Mouse (Mus musculus) cortical plate, adult 2 months (tissue): ENCODE measurements at regions not wholly inside any gene's neighbourhood (a gene's known extent, or its start where the extent isn't known, plus 50 kb on each side); places are given as distances from the start of the nearest gene placed in this dataset.
A peak's percentile ranks its signal among the peaks of the same experiment; 100 is the strongest.

Source experiments
- H3K27ac ChIP-seq: fragments of 200-500 bp; 2 replicates; pipeline ENCODE4 v1.5.1; 2012; ENCODE audit warnings: low read length, control low read depth, inconsistent platforms; ENCODE audit not compliant: insufficient read depth
- H3K4me1 ChIP-seq: fragments of 200-500 bp; 2 replicates; pipeline ENCODE4 v1.6.1; 2011; ENCODE audit warnings: low read length; ENCODE audit not compliant: control insufficient read depth, insufficient read depth
- H3K4me3 ChIP-seq: fragments of 200-500 bp; 2 replicates; pipeline ENCODE4 v1.5.1; 2011; ENCODE audit warnings: mild to moderate bottlenecking, low read length, control low read depth; ENCODE audit not compliant: insufficient read depth
- CTCF ChIP-seq: fragments of 200-500 bp; IDR thresholded peaks from 2 replicates; pipeline ENCODE4 v1.5.1; 2011; ENCODE audit warnings: mild to moderate bottlenecking, control low read depth, low read length; ENCODE audit not compliant: insufficient read depth; ENCODE audit errors: extremely low read depth
- POLR2A ChIP-seq: fragments of 200-500 bp; IDR thresholded peaks from 2 replicates; pipeline ENCODE4 v1.6.1; 2011; ENCODE audit warnings: mild to moderate bottlenecking, low read length, control low read depth; ENCODE audit not compliant: insufficient read depth; ENCODE audit errors: extremely low read depth

GRCm38 (mm10) chr15:36394914-36395671 is 612.5 kb downstream of the Zfp706 start:
- H3K27ac ChIP-seq = no peak overlapping the region
- peaks cover 5% of the 10 kb centered on the region for H3K4me1 ChIP-seq
- TF ChIP-seq CTCF = no peak
- TF ChIP-seq POLR2A = no peak
- no peak overlapping the region for H3K4me3 ChIP-seq

- TF ChIP-seq POLR2A (no peak), CTCF (no peak)
- Histone ChIP-seq H3K4me3 (no peak overlapping the region), H3K4me1 (no peaks in the 10 kb centered on the region), H3K27ac (no peak overlapping the region)
These were observed 617.8 kb downstream of the Zfp706 start for GRCm38 (mm10) chr15:36389775-36390174.

DNA sequence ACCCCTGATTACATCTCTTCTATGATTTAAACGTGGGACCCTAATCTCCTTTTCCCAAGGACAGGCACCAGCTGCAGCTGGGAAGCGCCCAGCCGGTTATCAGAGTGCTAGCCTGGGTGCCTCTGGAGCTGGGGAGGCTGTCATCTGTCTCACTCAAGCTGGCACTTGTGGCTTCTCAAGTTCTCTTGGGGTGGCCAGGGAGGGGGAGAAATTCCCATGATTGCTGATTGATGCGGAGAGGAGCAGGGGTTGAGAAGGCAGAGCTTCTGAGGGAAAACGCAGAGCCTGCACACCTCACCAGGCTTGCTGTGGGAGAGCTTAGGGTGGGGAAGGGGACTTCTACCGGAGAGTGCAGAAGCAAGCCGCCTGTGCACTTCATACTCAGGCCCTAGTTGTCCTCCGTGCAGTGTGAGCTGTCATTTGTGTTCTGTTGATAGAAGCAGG is 626.3 kb downstream of the Zfp706 start:
- Histone ChIP-seq H3K4me1 (no peaks in the 10 kb centered on the region), H3K4me3 (peak overlapping the region; percentile 28; the same call in 1 of the 2 replicates), H3K27ac (no peak overlapping the region)
- TF ChIP-seq POLR2A (no peak), CTCF (no peak)

DNA sequence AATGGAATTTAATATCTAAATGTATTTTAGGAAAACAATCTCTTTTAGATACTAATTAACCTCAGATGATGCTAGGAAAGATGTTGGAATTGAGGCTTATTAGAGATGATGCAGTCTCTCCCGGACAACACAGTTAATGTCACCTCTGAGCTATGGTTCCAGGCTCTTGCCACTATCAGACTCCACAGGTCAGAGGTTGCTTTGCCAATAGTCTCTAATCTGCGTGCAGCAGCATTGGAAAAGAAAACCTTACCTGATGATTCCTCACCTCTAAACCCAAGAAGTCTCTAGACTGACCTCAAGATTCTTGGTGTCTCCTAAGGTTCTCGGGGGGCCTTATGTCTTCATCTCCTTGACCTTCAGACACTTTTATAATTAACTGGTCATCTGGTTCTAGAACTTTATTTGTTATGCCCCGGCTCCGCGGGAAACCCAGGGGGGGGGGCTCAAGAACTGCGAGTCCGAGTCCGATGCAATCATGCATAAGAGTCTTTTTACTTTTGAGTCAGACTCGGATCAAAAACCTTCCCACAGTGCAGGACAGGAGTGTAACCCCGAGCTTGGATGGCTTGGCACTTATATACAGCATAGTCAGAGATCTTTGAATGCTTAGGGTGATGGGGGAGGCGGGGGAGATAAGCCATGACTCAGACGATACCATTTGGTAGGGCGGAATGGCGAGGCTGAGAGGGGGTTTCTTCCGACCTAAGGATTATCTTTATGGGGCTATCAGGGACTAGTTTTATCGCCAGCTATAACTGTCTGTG is 626.9 kb downstream of the Zfp706 start:
- Histone ChIP-seq H3K27ac (no peak overlapping the region), H3K4me3 (peak overlapping the region; percentile 28), H3K4me1 (no peaks in the 10 kb centered on the region)
- TF ChIP-seq CTCF (no peak), POLR2A (no peak)

DNA sequence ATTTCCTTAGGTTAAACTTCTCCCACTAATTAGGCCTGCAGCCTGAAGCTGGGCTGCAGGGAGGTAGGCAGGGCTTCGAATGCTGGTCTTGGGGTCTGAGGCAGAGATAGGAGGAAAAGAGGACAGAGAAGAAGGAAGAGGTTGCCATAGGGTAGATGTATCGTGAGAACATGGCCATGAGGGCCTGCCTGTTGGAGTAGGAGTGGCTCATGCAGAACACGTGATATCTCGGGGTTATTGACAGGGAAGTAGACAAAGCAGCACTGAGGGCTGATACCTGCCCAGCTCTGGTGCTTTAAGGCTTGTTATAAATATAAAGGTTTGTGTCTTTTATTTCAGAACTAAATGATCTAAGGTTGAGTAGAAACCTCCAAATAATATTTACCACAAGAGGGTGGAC is 628.9 kb downstream of the Zfp706 start:
- H3K4me3 ChIP-seq = no peak overlapping the region
- TF ChIP-seq POLR2A = no peak
- H3K4me1 ChIP-seq = no peaks in the 10 kb centered on the region; the same call in 1 of the 2 replicates
- no peak overlapping the region for H3K27ac ChIP-seq

- Histone ChIP-seq H3K4me1 (no peaks in the 10 kb centered on the region; the same call in 1 of the 2 replicates), H3K27ac (no peak overlapping the region), H3K4me3 (no peak overlapping the region)
- TF ChIP-seq CTCF (no peak), POLR2A (no peak)
These were observed 631.0 kb downstream of the Zfp706 start for GRCm38 (mm10) chr15:36376551-36376950.

DNA sequence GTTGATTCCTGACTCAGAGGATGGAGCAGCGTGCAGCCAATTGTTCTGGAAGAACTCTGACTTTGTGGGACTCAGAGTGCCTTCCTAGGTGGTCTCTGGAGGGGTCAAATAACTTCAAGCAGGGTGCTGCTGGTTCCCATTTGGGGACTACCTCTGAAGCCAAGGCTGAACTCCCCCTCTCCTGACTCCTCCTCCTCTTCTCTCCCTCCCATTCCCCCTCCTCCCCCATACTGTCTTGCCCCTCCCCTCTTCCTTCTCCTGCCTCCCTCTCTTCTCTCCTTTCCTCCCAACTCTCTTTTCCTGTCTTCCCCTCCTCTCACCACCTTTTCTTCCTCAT is 632.1 kb downstream of the Zfp706 start:
- Histone ChIP-seq H3K27ac (no peak overlapping the region), H3K4me3 (no peak overlapping the region), H3K4me1 (no peaks in the 10 kb centered on the region; the same call in 1 of the 2 replicates)
- TF ChIP-seq CTCF = no peak
- TF ChIP-seq POLR2A = no peak

DNA sequence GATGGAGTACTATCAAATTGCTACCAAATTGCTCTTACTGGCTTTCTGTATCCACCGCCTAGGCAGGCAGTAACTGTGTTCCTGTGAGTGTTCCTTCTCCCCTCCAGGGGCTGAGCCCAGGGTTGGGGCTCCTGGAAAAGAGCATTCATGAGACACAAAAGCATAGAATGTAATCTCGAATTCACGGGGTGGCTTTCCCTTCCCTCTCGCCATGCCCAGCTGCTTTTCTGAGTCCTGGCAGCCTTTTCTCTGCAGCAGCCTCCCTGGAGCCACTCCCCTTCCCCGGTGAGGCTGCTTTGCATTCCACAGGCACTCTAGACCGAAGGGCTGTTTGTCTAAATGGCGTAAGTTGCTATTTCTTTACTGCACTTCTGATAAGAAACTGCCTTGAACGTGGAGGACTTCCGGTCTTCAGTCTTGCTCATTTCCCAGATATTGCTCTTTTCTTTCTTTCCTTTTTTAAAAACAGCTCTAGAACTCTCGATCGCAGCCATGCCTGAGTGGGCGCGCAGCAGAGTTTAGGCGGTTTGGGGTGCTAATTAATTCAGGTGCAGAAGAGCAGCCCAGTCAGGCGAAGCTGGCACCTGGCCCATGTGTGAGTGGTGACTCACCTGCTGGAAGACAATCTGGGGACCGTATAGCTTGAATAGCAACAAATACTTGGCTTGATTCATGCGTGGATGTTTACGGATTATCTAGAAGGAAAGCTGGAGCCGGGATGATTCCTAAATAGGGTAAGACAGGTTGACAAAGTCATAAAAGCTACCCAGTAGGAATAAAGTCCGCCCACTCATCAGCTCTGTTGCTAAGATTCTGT is 632.6 kb downstream of the Zfp706 start:
- Histone ChIP-seq H3K4me1 (no peaks in the 10 kb centered on the region; the same call in 1 of the 2 replicates), H3K27ac (peak overlapping the region; percentile 13), H3K4me3 (peak overlapping the region; percentile 14)
- no peak for TF ChIP-seq POLR2A
- no peak for TF ChIP-seq CTCF

DNA sequence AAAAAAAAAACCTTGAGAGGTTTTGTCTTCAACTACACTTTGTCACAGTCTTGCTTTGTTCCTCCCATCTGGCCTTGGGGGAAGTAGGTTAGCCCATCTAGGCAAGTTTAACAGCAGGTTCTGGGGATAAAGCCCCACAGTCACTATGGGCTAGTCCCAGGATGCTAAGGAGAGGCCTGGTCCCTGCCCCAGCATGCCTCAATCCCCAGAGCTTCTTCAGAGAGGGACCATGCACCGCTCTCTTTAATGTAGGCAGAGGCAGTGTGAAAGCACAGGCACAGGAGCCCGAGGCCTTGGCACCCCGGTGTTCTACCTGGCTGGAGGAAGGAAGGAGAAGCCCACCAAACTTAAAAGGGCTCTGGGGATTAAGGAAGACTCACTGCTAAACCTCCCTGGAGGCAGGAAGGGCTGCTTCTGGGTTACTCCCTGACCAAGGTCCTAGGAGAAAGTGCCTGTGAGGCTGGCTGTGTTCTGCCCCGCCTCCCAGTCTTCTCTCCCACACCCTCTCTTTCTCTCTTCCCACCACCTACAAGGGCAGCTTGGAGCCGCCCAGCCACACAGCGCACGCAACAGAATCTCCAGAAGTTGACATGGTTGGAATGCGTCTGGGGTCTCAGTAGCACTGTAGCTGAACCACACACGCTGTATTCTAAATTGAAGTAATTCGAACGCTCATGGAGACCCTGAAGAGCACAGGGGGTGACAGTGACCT is 633.5 kb downstream of the Zfp706 start:
- Histone ChIP-seq H3K27ac (peak overlapping the region; percentile 13), H3K4me1 (no peaks in the 10 kb centered on the region; the same call in 1 of the 2 replicates), H3K4me3 (peak overlapping the region; percentile 14)
- no peak for TF ChIP-seq POLR2A
- TF ChIP-seq CTCF = no peak

GRCm38 (mm10) chr15:36373481-36373880 is 634.1 kb downstream of the Zfp706 start:
- no peak overlapping the region for H3K4me3 ChIP-seq
- TF ChIP-seq CTCF (no peak), POLR2A (no peak)
- H3K4me1 ChIP-seq = no peaks in the 10 kb centered on the region; the same call in 1 of the 2 replicates
- no peak overlapping the region for H3K27ac ChIP-seq
